In genomic region chr6:83315293-83315692, GRCm38 (mm10) we compare ENCODE assay signal across 12 mouse cellular contexts. TPM values are rescaled to one million over a fixed set of nuclear protein-coding genes. Genes with fewer than 3 reads are reported as not detected.
DNase-seq lines count a peak whose midpoint lies in the region; ATAC-seq and TF ChIP-seq lines count a peak whose summit lies in the region.
"Had no signal": no experiment of that assay in that cellular context is flagged by ENCODE, and none has a peak within 500 bp of the region (broad histone marks: within the 10 kb centered on the region; RNA-seq: fewer than 3 reads in every experiment).

No protein-coding gene starts in this region.

- H3K4me3 ChIP-seq in forebrain, embryonic 16.5 days (replicated peaks; ENCODE audit: low read length) = no peak overlapping the region
- H3K4me3 ChIP-seq in forebrain, postnatal 0 days (ENCODE audit: low read depth, low read length) = no peak overlapping the region
- peak overlapping the region; percentile 18 for H3K4me3 ChIP-seq in megakaryocyte, embryonic 14.5 days (replicated peaks)
- no peak overlapping the region for H3K4me3 ChIP-seq in embryonic facial prominence, embryonic 12.5 days
- peak overlapping the region; percentile 85 for H3K4me3 ChIP-seq in liver, postnatal 0 days (ENCODE audit: low read depth, low read length)

- no peaks in the 10 kb centered on the region for H3K9me3 ChIP-seq in forebrain, embryonic 16.5 days (ENCODE audit: control insufficient read depth, low read length)
- H3K9me3 ChIP-seq in forebrain, postnatal 0 days (ENCODE audit: low read length) = no peaks in the 10 kb centered on the region
- H3K9me3 ChIP-seq in megakaryocyte, embryonic 14.5 days = no peaks in the 10 kb centered on the region
- H3K9me3 ChIP-seq in embryonic facial prominence, embryonic 12.5 days = no peaks in the 10 kb centered on the region
- no peaks in the 10 kb centered on the region for H3K9me3 ChIP-seq in liver, postnatal 0 days (ENCODE audit: low read length)

- no peak for DNase-seq in forebrain, postnatal 0 days
- no peak for DNase-seq in liver, postnatal 0 days
- no peak for DNase-seq in layer of hippocampus, postnatal 25 days (ENCODE audit: extremely low spot score in 1 of 2, low spot score in 1 of 2)
- no peak for DNase-seq in adrenal gland, postnatal 10 days
- DNase-seq: adrenal gland, adult 2 months; heart, adult 11 months; lung, postnatal 4 days; right cerebral cortex, postnatal 25 days had no signal

- no peak for TF ChIP-seq EP300 in liver, postnatal 0 days (IDR thresholded peaks at IDR 0.05; ENCODE audit: low read depth)

- peak overlapping the region; percentile 90; the same call in 1 of the 2 replicates for H3K4me2 ChIP-seq in forebrain, embryonic 16.5 days (ENCODE audit: low read length)
- H3K4me2 ChIP-seq in forebrain, postnatal 0 days (ENCODE audit: low read depth) = no peak overlapping the region
- H3K4me2 ChIP-seq in embryonic facial prominence, embryonic 12.5 days (replicated peaks) = peak overlapping the region; percentile 81
- peak overlapping the region; percentile 97 for H3K4me2 ChIP-seq in liver, postnatal 0 days (ENCODE audit: low read depth, low read length)

- H3K36me3 ChIP-seq in forebrain, embryonic 16.5 days (ENCODE audit: control insufficient read depth, insufficient read depth) = peaks cover 3% of the 10 kb centered on the region
- peaks cover 10% of the 10 kb centered on the region; the same call in 1 of the 2 replicates for H3K36me3 ChIP-seq in forebrain, postnatal 0 days (ENCODE audit: insufficient read depth)
- H3K36me3 ChIP-seq in megakaryocyte, embryonic 14.5 days (replicated peaks; ENCODE audit: low read length) = peaks cover 41% of the 10 kb centered on the region
- peaks cover 26% of the 10 kb centered on the region for H3K36me3 ChIP-seq in embryonic facial prominence, embryonic 12.5 days
- H3K36me3 ChIP-seq in liver, postnatal 0 days (replicated peaks; ENCODE audit: insufficient read depth, low read length) = peaks cover 30% of the 10 kb centered on the region

- TF ChIP-seq CTCF in forebrain, postnatal 0 days (IDR thresholded peaks at IDR 0.05; ENCODE audit: low read depth) = no peak
- TF ChIP-seq CTCF in liver, postnatal 0 days (IDR thresholded peaks at IDR 0.05; ENCODE audit: low read depth) = no peak

- no peaks in the 10 kb centered on the region for H3K27me3 ChIP-seq in forebrain, embryonic 16.5 days (replicated peaks; ENCODE audit: control insufficient read depth, insufficient read depth, low read length)
- no peaks in the 10 kb centered on the region for H3K27me3 ChIP-seq in forebrain, postnatal 0 days (ENCODE audit: insufficient read depth, low read length)
- no peaks in the 10 kb centered on the region for H3K27me3 ChIP-seq in megakaryocyte, embryonic 14.5 days (replicated peaks)
- H3K27me3 ChIP-seq in embryonic facial prominence, embryonic 12.5 days = no peaks in the 10 kb centered on the region
- no peaks in the 10 kb centered on the region for H3K27me3 ChIP-seq in liver, postnatal 0 days (ENCODE audit: insufficient read depth, low read length)

- ATAC-seq in forebrain, embryonic 16.5 days = no peak
- ATAC-seq in forebrain, postnatal 0 days = no peak
- no peak for ATAC-seq in megakaryocyte, adult 5-6 weeks (ENCODE audit: poor library complexity, severe bottlenecking)
- no peak for ATAC-seq in embryonic facial prominence, embryonic 12.5 days (ENCODE audit: insufficient number of reproducible peaks, insufficient read depth, low FRiP score, low TSS enrichment)
- ATAC-seq in liver, postnatal 0 days = no peak

- peaks cover 13% of the 10 kb centered on the region for H3K4me1 ChIP-seq in forebrain, embryonic 16.5 days (replicated peaks; ENCODE audit: control insufficient read depth, insufficient read depth, low read length)
- 0 out of 2 replicates have a peak, but pooled peaks cover 4% of the 10 kb centered on the region for H3K4me1 ChIP-seq in forebrain, postnatal 0 days (ENCODE audit: insufficient read depth)
- peaks cover 60% of the 10 kb centered on the region for H3K4me1 ChIP-seq in megakaryocyte, embryonic 14.5 days
- peaks cover 14% of the 10 kb centered on the region for H3K4me1 ChIP-seq in embryonic facial prominence, embryonic 12.5 days
- peaks cover 23% of the 10 kb centered on the region for H3K4me1 ChIP-seq in liver, postnatal 0 days (ENCODE audit: insufficient read depth)

- no peak overlapping the region for H3K9ac ChIP-seq in forebrain, embryonic 16.5 days (replicated peaks; ENCODE audit: low read depth, low read length)
- H3K9ac ChIP-seq in forebrain, postnatal 0 days = no peak overlapping the region
- no peak overlapping the region for H3K9ac ChIP-seq in embryonic facial prominence, embryonic 12.5 days
- H3K9ac ChIP-seq in liver, postnatal 0 days (replicated peaks) = no peak overlapping the region

- H3K27ac ChIP-seq in forebrain, embryonic 16.5 days (ENCODE audit: low read length) = no peak overlapping the region
- no peak overlapping the region for H3K27ac ChIP-seq in forebrain, postnatal 0 days (ENCODE audit: low read depth, low read length)
- no peak overlapping the region for H3K27ac ChIP-seq in embryonic facial prominence, embryonic 12.5 days
- H3K27ac ChIP-seq in liver, postnatal 0 days (ENCODE audit: low read depth) = no peak overlapping the region

RNA-seq across cellular contexts. Expression of gene Mthfd2, which starts 10.4 kb away (rescaled TPM):
- polyA plus RNA-seq in forebrain, embryonic 16.5 days (2015; fragmentation: Nextera tagmentation; extraction: Ambion mirVana) = 22.3 and 28.6 TPM in 2 replicates
- 18.6 and 31.9 TPM in 2 replicates for total RNA-seq in forebrain, postnatal 0 days (2014; rRNA removed)
- polyA plus RNA-seq in forebrain, postnatal 0 days (2015; fragmentation: Nextera tagmentation; extraction: Ambion mirVana) = 19.0 and 21.5 TPM in 2 replicates
- polyA plus RNA-seq in megakaryocyte, embryonic 14.5 days (2012; ENCODE audit: insufficient read depth, low replicate concordance) = 17.8 and 30.5 TPM in 2 replicates
- 33.8 and 35.7 TPM in 2 replicates for total RNA-seq in megakaryocyte, adult 5-6 weeks (2015)
- 37.8 and 39.7 TPM in 2 replicates for total RNA-seq in megakaryocyte, adult 5-6 weeks (2017)
- polyA plus RNA-seq in embryonic facial prominence, embryonic 12.5 days (2016; fragmentation: Nextera tagmentation; extraction: Ambion mirVana) = 36.4 and 39.7 TPM in 2 replicates
- 16.6 and 20.9 TPM in 2 replicates for polyA plus RNA-seq in liver, postnatal 0 days (2015; fragmentation: Nextera tagmentation; extraction: Ambion mirVana)
- total RNA-seq in layer of hippocampus, postnatal 25 days (2021) = 1 to 10 TPM; 5.3 to 7.2 TPM
- total RNA-seq in adrenal gland, postnatal 10 days (2021) = 10 to 100 TPM; 16.6 to 24.3 TPM

RNA-seq across cellular contexts. Expression of gene Mob1a, which starts 10.5 kb away (rescaled TPM):
- polyA plus RNA-seq in forebrain, embryonic 16.5 days (2015; fragmentation: Nextera tagmentation; extraction: Ambion mirVana) = 30.2 and 36.6 TPM in 2 replicates
- 31.0 and 32.4 TPM in 2 replicates for total RNA-seq in forebrain, postnatal 0 days (2014; rRNA removed)
- 9.3 and 9.5 TPM in 2 replicates for polyA plus RNA-seq in forebrain, postnatal 0 days (2015; fragmentation: Nextera tagmentation; extraction: Ambion mirVana)
- polyA plus RNA-seq in megakaryocyte, embryonic 14.5 days (2012; ENCODE audit: insufficient read depth, low replicate concordance) = 20.8 and 26.9 TPM in 2 replicates
- 163 and 172 TPM in 2 replicates for total RNA-seq in megakaryocyte, adult 5-6 weeks (2015)
- 250 and 263 TPM in 2 replicates for total RNA-seq in megakaryocyte, adult 5-6 weeks (2017)
- 62.8 and 71.0 TPM in 2 replicates for polyA plus RNA-seq in embryonic facial prominence, embryonic 12.5 days (2016; fragmentation: Nextera tagmentation; extraction: Ambion mirVana)
- 17.2 and 20.9 TPM in 2 replicates for polyA plus RNA-seq in liver, postnatal 0 days (2015; fragmentation: Nextera tagmentation; extraction: Ambion mirVana)
- 10 to 100 TPM; 19.3 to 19.5 TPM for total RNA-seq in layer of hippocampus, postnatal 25 days (2021)
- 10 to 100 TPM; 66.1 to 71.9 TPM for total RNA-seq in adrenal gland, postnatal 10 days (2021)

RNA-seq across cellular contexts. Expression of gene Bola3, which starts 33.7 kb away (rescaled TPM):
- polyA plus RNA-seq in forebrain, embryonic 16.5 days (2015; fragmentation: Nextera tagmentation; extraction: Ambion mirVana) = 48.2 and 49.3 TPM in 2 replicates
- 6.6 and 7.7 TPM in 2 replicates for total RNA-seq in forebrain, postnatal 0 days (2014; rRNA removed)
- polyA plus RNA-seq in forebrain, postnatal 0 days (2015; fragmentation: Nextera tagmentation; extraction: Ambion mirVana) = 50.2 and 55.7 TPM in 2 replicates
- 46.0 and 113 TPM in 2 replicates for polyA plus RNA-seq in megakaryocyte, embryonic 14.5 days (2012; ENCODE audit: insufficient read depth, low replicate concordance)
- total RNA-seq in megakaryocyte, adult 5-6 weeks (2015) = 33.8 and 35.8 TPM in 2 replicates
- total RNA-seq in megakaryocyte, adult 5-6 weeks (2017) = 22.6 and 23.5 TPM in 2 replicates
- 117 and 126 TPM in 2 replicates for polyA plus RNA-seq in embryonic facial prominence, embryonic 12.5 days (2016; fragmentation: Nextera tagmentation; extraction: Ambion mirVana)
- polyA plus RNA-seq in liver, postnatal 0 days (2015; fragmentation: Nextera tagmentation; extraction: Ambion mirVana) = 277 and 286 TPM in 2 replicates
- 10 to 100 TPM; 49.2 to 51.6 TPM for total RNA-seq in layer of hippocampus, postnatal 25 days (2021)
- 100 to 1,000 TPM; 243 to 293 TPM for total RNA-seq in adrenal gland, postnatal 10 days (2021)

Comparison
In these comparisons a context has a peak if more than half of its experiments do, and no peak if none do; other contexts are left out.
1. H3K4me3 ChIP-seq: peak in megakaryocyte, embryonic 14.5 days (single experiment) and liver, postnatal 0 days (single experiment); none in forebrain, embryonic 16.5 days (single experiment), forebrain, postnatal 0 days (single experiment) and embryonic facial prominence, embryonic 12.5 days (single experiment).